Mouse (Mus musculus) fibroblast of lung, adult 2 months (primary cell): Measurements from ENCODE around the gene Spty2d1.
"Not testable (repeated sequence)": the region's sequence is repeated elsewhere in the genome, so short reads cannot be mapped to it uniquely, and the experiment has no call there.

Experiments used
- DNase-seq: peaks from one replicate; pipeline ENCODE4 v3.0.0-alpha.2; 2011; ENCODE audit warnings: low read depth

Spty2d1 gene

GRCm38 (mm10) chr7:47008168-47008993 is at the start of gene Spty2d1:
Gene Spty2d1, minus strand, starts transcription at chr7:47008411.
- DNase-seq, result peak; percentile 99

GRCm38 (mm10) chr7:47056273-47056672 is 48.1 kb upstream of the Spty2d1 start:
- no peak for DNase-seq

GRCm38 (mm10) chr7:47055744-47056143 is 47.5 kb upstream of the Spty2d1 start:
- DNase-seq, result no peak

- DNase-seq, result no peak
Observed at GRCm38 (mm10) chr7:47054666-47055065, 46.5 kb upstream of the Spty2d1 start.

- DNase-seq, result no peak
Observed at GRCm38 (mm10) chr7:47053287-47053686, 45.1 kb upstream of the Spty2d1 start.

GRCm38 (mm10) chr7:47052276-47052675 is 44.1 kb upstream of the Spty2d1 start:
- peak; percentile 49 for DNase-seq

- DNase-seq, result peak; percentile 76
Observed at GRCm38 (mm10) chr7:47051404-47052151, 43.4 kb upstream of the Spty2d1 start.

GRCm38 (mm10) chr7:47050766-47051165 is 42.6 kb upstream of the Spty2d1 start:
- no peak for DNase-seq

GRCm38 (mm10) chr7:47050366-47050765 is 42.2 kb upstream of the Spty2d1 start, which contains the start of gene Tmem86a:
Gene Tmem86a, plus strand, starts transcription at chr7:47050601.
- peak; percentile 83 for DNase-seq

GRCm38 (mm10) chr7:47042823-47043490 is 34.7 kb upstream of the Spty2d1 start:
- no peak for DNase-seq

- no peak for DNase-seq
Observed at GRCm38 (mm10) chr7:47042121-47042520, 33.9 kb upstream of the Spty2d1 start.

GRCm38 (mm10) chr7:47041706-47042105 is 33.5 kb upstream of the Spty2d1 start:
- DNase-seq, result no peak

GRCm38 (mm10) chr7:47035426-47035825 is 27.2 kb upstream of the Spty2d1 start:
- no peak for DNase-seq

GRCm38 (mm10) chr7:47034785-47035384 is 26.7 kb upstream of the Spty2d1 start:
- no peak for DNase-seq

GRCm38 (mm10) chr7:47031371-47031770 is 23.2 kb upstream of the Spty2d1 start:
- DNase-seq, result peak; percentile 45

GRCm38 (mm10) chr7:47030517-47031193 is 22.4 kb upstream of the Spty2d1 start:
- peak; percentile 69 for DNase-seq

- DNase-seq, result no peak
Observed at GRCm38 (mm10) chr7:47027520-47027919, 19.3 kb upstream of the Spty2d1 start.

GRCm38 (mm10) chr7:47026899-47027298 is 18.7 kb upstream of the Spty2d1 start:
- not testable (repeated sequence) for DNase-seq

- DNase-seq, result no peak
Observed at GRCm38 (mm10) chr7:47025429-47025828, 17.2 kb upstream of the Spty2d1 start.

- DNase-seq, result no peak
Observed at GRCm38 (mm10) chr7:47024454-47024853, 16.2 kb upstream of the Spty2d1 start.

GRCm38 (mm10) chr7:47023530-47023929 is 15.3 kb upstream of the Spty2d1 start:
- peak; percentile 73 for DNase-seq
